ENCODE assay signal across 24 mouse cellular contexts in genomic region chr2:163541568-163542182, GRCm38 (mm10). TPM values are rescaled to one million over a fixed set of nuclear protein-coding genes. Genes with fewer than 3 reads are reported as not detected.
A peak's percentile ranks its signal among the peaks of the same experiment; 100 is the strongest.
DNase-seq lines count a peak whose midpoint lies in the region; ATAC-seq and TF ChIP-seq lines count a peak whose summit lies in the region.
"Had no signal": no experiment of that assay in that cellular context is flagged by ENCODE, and none has a peak within 500 bp of the region (broad histone marks: within the 10 kb centered on the region; RNA-seq: fewer than 3 reads in every experiment).

No protein-coding gene starts in this region.

- H3K9me3 ChIP-seq in intestine, postnatal 0 days (ENCODE audit: control insufficient read depth): no peaks in the 10 kb centered on the region
- H3K9me3 ChIP-seq: hindbrain, embryonic 12.5 days; lung, embryonic 15.5 days; midbrain, embryonic 13.5 days had no signal

- no peaks in the 10 kb centered on the region for H3K36me3 ChIP-seq in intestine, postnatal 0 days (ENCODE audit: control insufficient read depth, insufficient read depth)
- H3K36me3 ChIP-seq in small intestine, adult 2 months (ENCODE audit: control insufficient read depth, insufficient read depth, low read length): peaks cover 19% of the 10 kb centered on the region
- H3K36me3 ChIP-seq: hindbrain, embryonic 12.5 days; lung, embryonic 15.5 days; midbrain, embryonic 13.5 days had no signal

- H3K9ac ChIP-seq in intestine, postnatal 0 days (ENCODE audit: low read depth, low read length): peak overlapping the region; percentile 59
- H3K9ac ChIP-seq: hindbrain, embryonic 12.5 days; lung, embryonic 15.5 days; midbrain, embryonic 13.5 days had no signal

- TF ChIP-seq CTCF in intestine, postnatal 0 days (IDR thresholded peaks at IDR 0.05; ENCODE audit: low read depth): no peak
- no peak for TF ChIP-seq CTCF in small intestine, adult 2 months (IDR thresholded peaks at IDR 0.05; ENCODE audit: extremely low read depth, insufficient read length, insufficient replicate concordance, low read depth, low read length)

- peak overlapping the region; percentile 42 for H3K4me3 ChIP-seq in intestine, postnatal 0 days (ENCODE audit: low read depth, low read length)
- H3K4me3 ChIP-seq in small intestine, adult 2 months (ENCODE audit: low read depth, low read length): peak overlapping the region; percentile 73
- H3K4me3 ChIP-seq: hindbrain, embryonic 12.5 days; lung, embryonic 15.5 days; midbrain, embryonic 13.5 days had no signal

- H3K4me2 ChIP-seq in intestine, postnatal 0 days (replicated peaks; ENCODE audit: low read depth): peak overlapping the region; percentile 62
- H3K4me2 ChIP-seq: hindbrain, embryonic 12.5 days; lung, embryonic 15.5 days; midbrain, embryonic 13.5 days had no signal

- TF ChIP-seq POLR2A in small intestine, adult 2 months (IDR thresholded peaks at IDR 0.05; ENCODE audit: low read depth, low read length): peak; percentile 73

- no peaks in the 10 kb centered on the region for H3K27me3 ChIP-seq in intestine, postnatal 0 days (replicated peaks; ENCODE audit: control insufficient read depth, insufficient read depth, low read length)
- no peaks in the 10 kb centered on the region for H3K27me3 ChIP-seq in small intestine, adult 2 months (ENCODE audit: control insufficient read depth, insufficient read depth, low read length)
- H3K27me3 ChIP-seq: lung, embryonic 15.5 days; midbrain, embryonic 13.5 days had no signal

- peaks cover 4% of the 10 kb centered on the region; the same call in 1 of the 2 replicates for H3K4me1 ChIP-seq in intestine, postnatal 0 days (replicated peaks; ENCODE audit: control insufficient read depth, insufficient read depth, low read length)
- H3K4me1 ChIP-seq in small intestine, adult 2 months (ENCODE audit: control insufficient read depth, insufficient read depth, insufficient read length, low read length): peaks cover 20% of the 10 kb centered on the region
- H3K4me1 ChIP-seq: hindbrain, embryonic 12.5 days; lung, embryonic 15.5 days had no signal

- WGBS in intestine, postnatal 0 days: 41% methylated on average over 10 of the region's 10 CpGs
- WGBS in small intestine, adult 2 months: 33% methylated on average over 10 of the region's 10 CpGs

- DNase-seq in kidney, adult 9 months: peak; percentile 95
- peak; percentile 42 to 48 for DNase-seq in kidney, postnatal 4 days
- no peak for DNase-seq in urinary bladder, adult 18-20 months (ENCODE audit: low spot score in 2 of 2)
- no peak for DNase-seq in cerebellum, postnatal 36 days
- no peak for DNase-seq in left cerebral cortex, adult 8-10 months (ENCODE audit: low spot score in 2 of 2)
- DNase-seq: adrenal gland, postnatal 36 days; cerebellum, adult 9-10 months; gastrocnemius, postnatal 10 days; thymus, adult 18-20 months had no signal

- ATAC-seq in intestine, postnatal 0 days: peak; percentile 87
- ATAC-seq: inflammation-experienced regulatory T-cells, adult 6 months; midbrain, embryonic 13.5 days; Patski had no signal

- peak overlapping the region; percentile 94 for H3K27ac ChIP-seq in intestine, postnatal 0 days (ENCODE audit: low read depth, low read length)
- peak overlapping the region; percentile 79 for H3K27ac ChIP-seq in small intestine, adult 2 months (ENCODE audit: insufficient read depth, low read depth, low read length)
- H3K27ac ChIP-seq: hindbrain, embryonic 12.5 days; lung, embryonic 15.5 days; midbrain, embryonic 13.5 days had no signal

RNA-seq across cellular contexts. Expression of gene Hnf4a, which starts 35.1 kb away (rescaled TPM):
- polyA plus RNA-seq in intestine, postnatal 0 days (2015; fragmentation: Nextera tagmentation; extraction: Ambion mirVana): 50.8 and 53.0 TPM in 2 replicates
- polyA plus RNA-seq in small intestine, adult 2 months (2012; rRNA removed): 179 and 397 TPM in 2 replicates
- total RNA-seq in left cerebral cortex, adult 8-10 months (2022): not detected
- total RNA-seq: heart, adult 8-10 months; layer of hippocampus, postnatal 14 days; neutrophil, adult 5-6 weeks had no signal
- polyA plus RNA-seq: forebrain, embryonic 11.5 days; frontal cortex, adult 2 months; heart, postnatal 0 days; hindbrain, embryonic 12.5 days; inflammation-experienced regulatory T-cells, adult 6 months; limb, embryonic 11.5 days; midbrain, embryonic 13.5 days had no signal

RNA-seq across cellular contexts. Expression of gene R3hdml, which starts 49.6 kb away (rescaled TPM):
- polyA plus RNA-seq in intestine, postnatal 0 days (2015; fragmentation: Nextera tagmentation; extraction: Ambion mirVana): 0.37 and 0.46 TPM in 2 replicates
- polyA plus RNA-seq in small intestine, adult 2 months (2012; rRNA removed): 0.11 and 2.7 TPM in 2 replicates
- not detected for total RNA-seq in left cerebral cortex, adult 8-10 months (2022)
- total RNA-seq: adrenal gland, postnatal 36 days; gastrocnemius, postnatal 10 days; heart, adult 8-10 months; layer of hippocampus, postnatal 14 days; neutrophil, adult 5-6 weeks had no signal
- polyA plus RNA-seq: forebrain, embryonic 11.5 days; heart, postnatal 0 days; hindbrain, embryonic 12.5 days; inflammation-experienced regulatory T-cells, adult 6 months; limb, embryonic 11.5 days; midbrain, embryonic 13.5 days; Patski; urinary bladder, adult 2 months had no signal

Comparison
In these comparisons a context has a peak if more than half of its experiments do, and no peak if none do; other contexts are left out.
1. DNase-seq: peak in kidney, adult 9 months (single experiment) and kidney, postnatal 4 days (2 of 2); none in urinary bladder, adult 18-20 months (0 of 2), cerebellum, postnatal 36 days (0 of 2) and left cerebral cortex, adult 8-10 months (0 of 2).